1 mouse cellular context compared by ENCODE assay signal in the genomic region with DNA sequence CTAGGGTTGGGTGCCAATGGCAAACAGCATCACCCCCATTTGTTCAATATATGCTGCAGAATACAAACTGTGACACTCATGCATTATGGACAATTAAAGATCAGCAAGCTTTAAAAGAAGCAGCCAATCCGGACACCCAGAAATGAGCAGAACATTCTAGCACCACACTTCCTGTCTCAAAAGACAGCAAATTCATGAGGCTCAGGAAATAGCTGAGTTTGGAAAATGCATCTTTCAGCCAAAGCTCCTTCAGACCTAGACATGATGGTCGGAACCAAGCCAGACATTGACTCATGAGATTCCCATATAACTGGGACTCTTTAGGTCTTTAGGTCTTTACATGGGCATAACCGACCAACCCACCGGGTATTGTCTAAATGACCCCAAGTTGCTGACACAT.
TF ChIP-seq lines count a peak whose summit lies in the region.

No protein-coding gene starts in this region.

TF ChIP-seq in CH12.LX, 34 proteins besides CTCF, POLR2A, EP300 and RAD21:
- TF ChIP-seq NRF1 (IDR thresholded peaks at IDR 0.05; ENCODE audit: low read depth, low read length) (no peak), UBTF (IDR thresholded peaks at IDR 0.05; ENCODE audit: low read depth, low read length) (no peak), MAX (IDR thresholded peaks at IDR 0.05; ENCODE audit: low read length) (no peak), ZNF384 (IDR thresholded peaks at IDR 0.05; ENCODE audit: low read depth, low read length) (no peak), CHD1 (IDR thresholded peaks at IDR 0.05; ENCODE audit: low read depth, low read length) (no peak), MAZ (IDR thresholded peaks at IDR 0.05; ENCODE audit: low read depth, low read length) (no peak), KAT2A (IDR thresholded peaks at IDR 0.05; ENCODE audit: insufficient replicate concordance, low read length) (no peak), ELF1 (IDR thresholded peaks at IDR 0.05; ENCODE audit: low read depth, low read length) (no peak), MXI1 (IDR thresholded peaks at IDR 0.05; ENCODE audit: low read depth, low read length) (no peak), TBP (conservative IDR thresholded peaks at IDR 0.05; ENCODE audit: low read depth, low read length) (no peak), ETS1 (conservative IDR thresholded peaks at IDR 0.05; ENCODE audit: low read depth, low read length) (no peak), ZMIZ1 (IDR thresholded peaks at IDR 0.05; ENCODE audit: low read depth, low read length) (no peak), ZKSCAN1 (IDR thresholded peaks at IDR 0.05; ENCODE audit: borderline replicate concordance, low read depth, low read length) (no peak)
